Mouse (Mus musculus) frontal cortex, postnatal 25 days (tissue): ENCODE data around the gene Asic2.

ENCODE experiments used
- DNase-seq, 2 experiments: peaks; one replicate each; pipeline ENCODE4 v3.0.0; 2022; ENCODE audit warnings: low spot score in 2 of 2

Asic2 gene

DNA sequence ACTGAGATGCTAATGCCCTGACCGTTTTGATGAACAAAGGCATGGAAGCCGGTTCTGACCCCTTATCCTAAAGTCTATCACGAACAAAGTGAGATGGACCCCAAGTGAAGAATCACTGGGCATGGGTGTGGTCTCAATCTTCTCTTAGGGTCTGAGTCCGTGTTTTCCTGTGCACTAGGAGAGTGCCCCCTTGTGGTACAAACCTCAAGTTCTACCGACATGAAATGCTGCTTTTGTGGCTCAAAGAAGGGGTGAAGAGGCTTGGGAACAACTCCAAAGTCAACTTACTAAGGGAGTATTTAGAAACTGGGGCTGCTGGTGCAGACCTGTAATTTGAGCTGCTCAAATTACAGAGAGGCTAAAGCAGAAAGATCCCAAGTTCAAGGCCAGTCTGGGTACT, 1116.4 kb downstream of the Asic2 start:
- no peak for DNase-seq

DNA sequence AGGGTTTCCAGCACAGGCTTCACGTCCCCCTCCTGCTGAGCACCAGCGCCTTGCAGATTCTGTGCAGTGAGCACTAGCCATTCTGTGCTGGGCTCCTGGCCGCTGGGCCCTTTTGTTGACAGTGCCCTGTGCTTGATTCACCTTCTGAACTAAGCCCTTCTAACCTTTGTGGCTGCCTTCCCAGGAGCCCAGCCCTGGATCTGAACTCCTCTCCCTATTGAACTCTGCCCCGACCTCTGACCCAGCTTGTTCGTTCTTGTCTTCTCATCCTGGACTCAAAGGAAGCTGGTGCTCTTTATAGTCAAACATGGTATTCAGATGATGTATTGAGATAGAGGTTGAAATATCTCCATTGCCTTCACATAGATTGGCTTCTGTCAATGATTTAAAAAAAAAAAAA, 1120.1 kb downstream of the Asic2 start:
- no peak for DNase-seq

DNA sequence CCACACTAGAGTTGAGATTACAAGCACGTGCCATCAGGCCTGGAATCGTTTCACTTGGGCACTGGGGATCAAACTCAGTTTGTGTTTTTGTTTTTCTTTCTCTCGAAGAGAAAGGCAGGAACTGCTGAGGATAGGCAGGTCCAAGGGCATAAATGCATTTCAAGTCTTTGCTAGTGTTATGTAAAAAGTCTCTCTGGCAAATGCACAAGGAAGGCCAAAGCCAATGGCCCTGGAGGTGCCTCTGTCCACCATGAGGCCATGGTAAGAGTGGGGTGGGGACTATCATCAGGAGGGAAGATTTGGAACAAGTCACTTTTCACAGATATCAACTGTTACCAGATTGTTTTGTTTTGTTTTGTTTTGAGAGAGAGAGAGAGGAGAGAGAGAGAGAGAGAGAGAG, 1122.1 kb downstream of the Asic2 start:
- no peak for DNase-seq

DNA sequence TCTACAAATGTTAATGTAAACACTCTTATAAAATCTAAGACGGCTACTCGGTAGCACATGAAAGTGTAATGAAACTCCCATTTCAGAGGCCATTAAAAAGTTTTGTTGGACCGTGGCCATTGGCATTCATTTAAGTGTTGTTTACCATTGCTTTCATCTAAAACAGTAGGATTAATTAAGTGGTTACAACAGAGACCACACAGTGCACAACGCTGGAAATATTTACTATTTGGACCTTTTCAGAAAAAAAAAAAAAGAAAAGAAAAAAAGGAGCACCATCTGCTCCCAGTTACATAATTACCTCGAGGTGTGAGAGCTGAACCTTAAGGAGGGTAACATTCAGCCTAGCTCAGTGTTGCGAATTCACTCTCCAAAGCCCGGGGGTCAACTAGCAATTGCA, 1122.8 kb downstream of the Asic2 start:
- no peak for DNase-seq

DNA sequence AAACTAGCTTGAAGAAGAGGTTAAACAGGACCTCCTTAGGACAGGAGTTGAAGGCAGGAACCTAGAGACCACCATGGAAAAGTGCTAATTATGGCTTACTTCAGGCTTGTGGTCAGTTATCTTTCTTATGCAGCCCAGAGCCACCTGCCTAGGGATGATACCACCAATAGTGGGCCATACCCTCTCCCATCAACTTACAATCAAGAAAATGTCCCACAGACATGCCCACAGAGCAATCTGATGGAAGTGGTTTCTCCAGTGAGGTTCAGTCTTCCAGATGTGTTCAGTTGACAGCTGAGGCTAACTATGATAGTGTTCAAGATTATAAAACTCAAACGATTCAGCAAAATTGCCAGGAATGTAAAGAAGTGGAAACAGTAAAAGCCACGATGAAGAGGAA, 1124.8 kb downstream of the Asic2 start:
- DNase-seq: no peak

DNA sequence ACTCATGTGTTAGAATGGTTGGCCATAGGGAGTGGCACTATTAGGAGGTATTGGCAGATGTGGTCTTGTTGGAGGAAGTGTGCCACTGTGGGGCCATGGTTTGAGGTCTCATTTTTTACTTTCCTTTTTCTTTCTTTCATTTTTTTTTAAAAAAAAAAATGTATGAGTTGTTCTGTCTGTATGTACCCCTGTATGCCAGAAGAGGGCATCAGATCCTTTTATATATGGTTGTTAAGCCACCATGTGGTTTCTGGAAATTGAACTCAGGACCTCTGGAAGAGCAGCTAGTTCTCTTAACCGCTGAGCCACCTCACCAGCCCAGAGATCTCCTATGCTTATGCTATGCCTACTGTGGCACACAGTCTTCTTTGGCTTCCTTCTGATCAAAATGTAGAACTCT, 1129.5 kb downstream of the Asic2 start:
- no peak for DNase-seq

DNA sequence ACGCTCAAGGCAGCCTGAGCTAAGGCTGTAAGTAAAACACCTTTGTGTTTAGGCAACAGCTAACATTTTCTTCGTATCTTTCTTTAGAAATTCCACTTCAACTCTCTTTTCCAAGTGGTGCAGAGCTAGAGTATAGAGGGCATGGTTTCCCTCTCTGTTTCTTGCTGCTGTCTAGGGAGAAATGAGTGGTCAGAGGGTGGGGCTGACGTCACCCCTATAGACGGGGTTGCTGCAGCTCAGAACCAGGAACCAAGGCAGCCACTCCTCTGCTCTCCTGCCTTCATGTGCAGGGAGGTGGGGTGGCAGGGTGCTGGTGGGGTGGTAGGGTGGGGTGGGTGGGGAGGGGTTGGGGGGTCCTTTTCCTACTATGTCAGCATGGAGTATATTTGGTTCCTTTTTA, 1132.4 kb downstream of the Asic2 start:
- DNase-seq: no peak

DNA sequence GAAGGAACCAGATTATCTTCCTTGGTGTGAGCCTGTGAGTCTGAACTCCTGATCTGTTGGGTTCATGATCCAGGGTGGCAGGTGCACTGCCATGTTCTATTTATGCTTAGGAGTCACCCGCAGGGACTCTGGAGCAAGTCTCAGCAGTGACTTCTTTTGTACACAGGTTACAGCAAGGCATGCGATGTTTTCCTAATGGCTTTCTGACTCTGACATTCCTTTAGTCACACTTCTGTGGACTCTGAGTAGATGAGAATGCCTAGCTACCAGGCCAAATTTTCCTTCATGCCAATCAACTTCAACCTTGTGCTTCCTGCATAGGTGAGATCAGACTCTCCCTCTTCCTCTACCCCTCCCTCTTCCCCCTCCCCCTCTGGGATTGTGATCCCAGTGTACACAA, 1132.9 kb downstream of the Asic2 start:
- DNase-seq: no peak
